Mouse (Mus musculus): ENCODE measurements at regions not wholly inside any gene's neighbourhood (a gene's known extent, or its start where the extent isn't known, plus 50 kb on each side); places are given as distances from the start of the nearest gene placed in this dataset.

GRCm38 (mm10) chr9:35350046-35350552 lies 70.8 kb upstream of the Cdon start:
- Histone ChIP-seq H3K4me2 (ENCODE audit: low read depth, low read length, poor library complexity, severe bottlenecking) (no peak overlapping the region), H3K4me3 (ENCODE audit: low read depth, low read length) (no peak overlapping the region), H3K9me3 (ENCODE audit: low read length) (no peaks in the 10 kb centered on the region), H3K27ac (ENCODE audit: low read depth, low read length) (no peak overlapping the region), H3K27me3 (ENCODE audit: insufficient read depth, low read length) (no peaks in the 10 kb centered on the region), H3K36me3 (ENCODE audit: insufficient read depth, low read length) (no peaks in the 10 kb centered on the region), H3K9ac (replicated peaks; ENCODE audit: low read length, poor library complexity, severe bottlenecking) (no peak overlapping the region), H3K4me1 (ENCODE audit: insufficient read depth, low read length) (no peaks in the 10 kb centered on the region)
- ATAC-seq (ENCODE audit: low FRiP score) = no peak
- WGBS = 89% methylated on average over 2 of the region's 2 CpGs
- TF ChIP-seq CTCF (IDR thresholded peaks at IDR 0.05) = no peak
- DNase-seq (ENCODE audit: low spot score) = no peak

GRCm38 (mm10) chr9:35351576-35351975 lies 69.4 kb upstream of the Cdon start:
- H3K9ac ChIP-seq (replicated peaks; ENCODE audit: low read length, poor library complexity, severe bottlenecking) = no peak overlapping the region
- no peak overlapping the region for H3K4me3 ChIP-seq (ENCODE audit: low read depth, low read length)
- no peak overlapping the region for H3K4me2 ChIP-seq (ENCODE audit: low read depth, low read length, poor library complexity, severe bottlenecking)
- TF ChIP-seq CTCF (IDR thresholded peaks at IDR 0.05) = no peak
- no peaks in the 10 kb centered on the region for H3K27me3 ChIP-seq (ENCODE audit: insufficient read depth, low read length)
- no peaks in the 10 kb centered on the region for H3K36me3 ChIP-seq (ENCODE audit: insufficient read depth, low read length)
- ATAC-seq (ENCODE audit: low FRiP score) (no peak), DNase-seq (ENCODE audit: low spot score) (no peak)
- no peaks in the 10 kb centered on the region for H3K9me3 ChIP-seq (ENCODE audit: low read length)
- no peaks in the 10 kb centered on the region for H3K4me1 ChIP-seq (ENCODE audit: insufficient read depth, low read length)
- no peak overlapping the region for H3K27ac ChIP-seq (ENCODE audit: low read depth, low read length)
- 76% methylated on average over 5 of the region's 5 CpGs for WGBS

GRCm38 (mm10) chr9:35354652-35355130 lies 66.2 kb upstream of the Cdon start:
- DNase-seq (ENCODE audit: low spot score) (peak; percentile 41), ATAC-seq (ENCODE audit: low FRiP score) (no peak; the same call in 1 of the 2 replicates)
- WGBS = 49% methylated on average over 7 of the region's 7 CpGs
- Histone ChIP-seq H3K27me3 (ENCODE audit: insufficient read depth, low read length) (no peaks in the 10 kb centered on the region; the same call in none of the 2 replicates), H3K4me2 (ENCODE audit: low read depth, low read length, poor library complexity, severe bottlenecking) (no peak overlapping the region), H3K4me3 (ENCODE audit: low read depth, low read length) (no peak overlapping the region), H3K9me3 (ENCODE audit: low read length) (no peaks in the 10 kb centered on the region), H3K9ac (replicated peaks; ENCODE audit: low read length, poor library complexity, severe bottlenecking) (no peak overlapping the region), H3K36me3 (ENCODE audit: insufficient read depth, low read length) (no peaks in the 10 kb centered on the region), H3K27ac (ENCODE audit: low read depth, low read length) (no peak overlapping the region), H3K4me1 (ENCODE audit: insufficient read depth, low read length) (no peaks in the 10 kb centered on the region)
- no peak for TF ChIP-seq CTCF (IDR thresholded peaks at IDR 0.05)

- WGBS = 65% methylated on average over 6 of the region's 6 CpGs
- Histone ChIP-seq H3K4me3 (ENCODE audit: low read depth, low read length) (no peak overlapping the region), H3K4me1 (ENCODE audit: insufficient read depth, low read length) (peaks cover 9% of the 10 kb centered on the region), H3K9ac (replicated peaks; ENCODE audit: low read length, poor library complexity, severe bottlenecking) (no peak overlapping the region), H3K36me3 (ENCODE audit: insufficient read depth, low read length) (no peaks in the 10 kb centered on the region), H3K27me3 (ENCODE audit: insufficient read depth, low read length) (peaks cover 5% of the 10 kb centered on the region), H3K27ac (ENCODE audit: low read depth, low read length) (no peak overlapping the region), H3K4me2 (ENCODE audit: low read depth, low read length, poor library complexity, severe bottlenecking) (no peak overlapping the region), H3K9me3 (ENCODE audit: low read length) (no peaks in the 10 kb centered on the region)
- DNase-seq (ENCODE audit: low spot score) (no peak), ATAC-seq (ENCODE audit: low FRiP score) (no peak)
- TF ChIP-seq CTCF (IDR thresholded peaks at IDR 0.05) = no peak
Observed at GRCm38 (mm10) chr9:35359699-35360098, 61.2 kb upstream of the Cdon start.

GRCm38 (mm10) chr9:35360139-35361100 lies 60.5 kb upstream of the Cdon start:
- Histone ChIP-seq H3K9ac (replicated peaks; ENCODE audit: low read length, poor library complexity, severe bottlenecking) (no peak overlapping the region), H3K36me3 (ENCODE audit: insufficient read depth, low read length) (no peaks in the 10 kb centered on the region), H3K27me3 (ENCODE audit: insufficient read depth, low read length) (peaks cover 5% of the 10 kb centered on the region), H3K27ac (ENCODE audit: low read depth, low read length) (no peak overlapping the region), H3K9me3 (ENCODE audit: low read length) (no peaks in the 10 kb centered on the region), H3K4me2 (ENCODE audit: low read depth, low read length, poor library complexity, severe bottlenecking) (no peak overlapping the region), H3K4me3 (ENCODE audit: low read depth, low read length) (no peak overlapping the region), H3K4me1 (ENCODE audit: insufficient read depth, low read length) (peaks cover 9% of the 10 kb centered on the region)
- DNase-seq (ENCODE audit: low spot score) = peak; percentile 70
- 26% methylated on average over 5 of the region's 6 CpGs for WGBS
- no peak for TF ChIP-seq CTCF (IDR thresholded peaks at IDR 0.05)
- peak; percentile 59 for ATAC-seq (ENCODE audit: low FRiP score)

- TF ChIP-seq CTCF (IDR thresholded peaks at IDR 0.05) = no peak
- DNase-seq (ENCODE audit: low spot score) (peak; percentile 50), ATAC-seq (ENCODE audit: low FRiP score) (no peak)
- peaks cover 9% of the 10 kb centered on the region for H3K4me1 ChIP-seq (ENCODE audit: insufficient read depth, low read length)
- no peak overlapping the region for H3K9ac ChIP-seq (replicated peaks; ENCODE audit: low read length, poor library complexity, severe bottlenecking)
- H3K36me3 ChIP-seq (ENCODE audit: insufficient read depth, low read length) = no peaks in the 10 kb centered on the region
- H3K9me3 ChIP-seq (ENCODE audit: low read length) = no peaks in the 10 kb centered on the region
- H3K27me3 ChIP-seq (ENCODE audit: insufficient read depth, low read length) = peaks cover 5% of the 10 kb centered on the region
- 32% methylated on average over 4 of the region's 4 CpGs for WGBS
- no peak overlapping the region for H3K27ac ChIP-seq (ENCODE audit: low read depth, low read length)
- no peak overlapping the region for H3K4me2 ChIP-seq (ENCODE audit: low read depth, low read length, poor library complexity, severe bottlenecking)
- H3K4me3 ChIP-seq (ENCODE audit: low read depth, low read length) = no peak overlapping the region
Observed at GRCm38 (mm10) chr9:35361432-35361831, 59.5 kb upstream of the Cdon start.
